Mouse (Mus musculus) liver, embryonic 14.5 days (tissue): ENCODE measurements at regions not wholly inside any gene's neighbourhood (a gene's known extent, or its start where the extent isn't known, plus 50 kb on each side); places are given as distances from the start of the nearest gene placed in this dataset.

Experiments
- ATAC-seq: fragments of 200-750 bp; cut with Nextera tagmentation; 2 replicates; pipeline ENCODE4 v1.8.0; 2017; ENCODE audit warnings: moderate number of reproducible peaks, mild to moderate bottlenecking, moderate library complexity; ENCODE audit not compliant: insufficient read depth
- DNase-seq, 3 experiments: peaks; one replicate each; pipeline ENCODE4 v3.0.0-alpha.2; 2012 to 2013; ENCODE audit warnings: low read depth in 3 of 3, low spot score in 3 of 3
- H3K27ac ChIP-seq: fragments of 300-500 bp; sonication (generic); 2 replicates; pipeline ENCODE4 v1.5.1; 2014; ENCODE audit warnings: moderate library complexity, mild to moderate bottlenecking, control low read depth, inconsistent platforms
- H3K27me3 ChIP-seq: fragments of 300-500 bp; sonication (generic); 2 replicates; pipeline ENCODE4 v1.6.1; 2014; ENCODE audit warnings: mild to moderate bottlenecking, low read length, moderate library complexity; ENCODE audit not compliant: control insufficient read depth, insufficient read depth
- H3K36me3 ChIP-seq: fragments of 300-500 bp; sonication (generic); replicated peaks from 2 replicates; pipeline ENCODE4 v1.6.1; 2014; ENCODE audit warnings: low read depth; ENCODE audit not compliant: control insufficient read depth, insufficient read depth
- H3K4me1 ChIP-seq, 2 experiments: fragments of 200-500 bp in 1 of 2; fragments of 300-500 bp in 1 of 2; sonication (generic) in 1 of 2; replicated peaks; 2 replicates each; pipeline ENCODE4 v1.6.1; 2012 to 2014; ENCODE audit warnings: antibody characterized with exemption in 1 of 2, inconsistent platforms in 1 of 2, low read length in 1 of 2; ENCODE audit not compliant: control insufficient read depth in 2 of 2, insufficient read depth in 2 of 2
- H3K4me2 ChIP-seq: fragments of 300-500 bp; sonication (generic); 2 replicates; pipeline ENCODE4 v1.6.1; 2014; ENCODE audit warnings: low read depth, mild to moderate bottlenecking, control low read depth, moderate library complexity
- H3K4me3 ChIP-seq, 2 experiments: fragments of 200-500 bp in 1 of 2; fragments of 300-500 bp in 1 of 2; sonication (generic) in 1 of 2; 2 replicates each; pipeline ENCODE4 v1.5.1; 2012 to 2014; ENCODE audit warnings: low read depth in 2 of 2, low read length in 2 of 2, mild to moderate bottlenecking in 2 of 2, control low read depth in 1 of 2, inconsistent platforms in 1 of 2, moderate library complexity in 1 of 2; ENCODE audit not compliant: insufficient read depth in 1 of 2
- H3K9ac ChIP-seq: fragments of 300-500 bp; sonication (generic); replicated peaks from 2 replicates; pipeline ENCODE4 v1.6.1; 2014; ENCODE audit warnings: mild to moderate bottlenecking, control low read depth, moderate library complexity
- H3K9me3 ChIP-seq: fragments of 300-500 bp; sonication (generic); 2 replicates; pipeline ENCODE4 v1.6.1; 2016; ENCODE audit warnings: low read length, mixed read lengths; ENCODE audit not compliant: control insufficient read depth
- CTCF ChIP-seq: IDR thresholded peaks from 2 replicates; pipeline ENCODE4 v1.5.1; 2016; ENCODE audit warnings: antibody characterized with exemption, low read depth, control low read depth
- EP300 ChIP-seq: IDR thresholded peaks from 2 replicates; pipeline ENCODE4 v1.6.1; 2016; ENCODE audit warnings: antibody characterized with exemption, low read depth
- WGBS: fragments of 180-500 bp; shearing (Covaris S2); extraction: QIAGEN DNeasy Blood & Tissue Kit; methylation state at CpG from one replicate; pipeline ENCODE4 v1.1.7; 2014; ENCODE audit not compliant: insufficient replicate concordance; 5-methylcytosine and 5-hydroxymethylcytosine counted together

- ATAC-seq (no peak), DNase-seq (no peak)
- H3K27ac ChIP-seq = no peak overlapping the region
- H3K27me3 ChIP-seq = no peaks in the 10 kb centered on the region
- WGBS = 65% methylated on average over 2 of the region's 2 CpGs
- no peak overlapping the region for H3K9ac ChIP-seq
- no peaks in the 10 kb centered on the region for H3K36me3 ChIP-seq
- no peak overlapping the region for H3K4me3 ChIP-seq
- no peaks in the 10 kb centered on the region for H3K9me3 ChIP-seq
- H3K4me1 ChIP-seq = no peaks in the 10 kb centered on the region
- TF ChIP-seq CTCF = no peak
- TF ChIP-seq EP300 = no peak
- no peak overlapping the region for H3K4me2 ChIP-seq
Measured at GRCm38 (mm10) chr14:114904109-114904508, 187.9 kb upstream of the Gpc5 start.

DNA sequence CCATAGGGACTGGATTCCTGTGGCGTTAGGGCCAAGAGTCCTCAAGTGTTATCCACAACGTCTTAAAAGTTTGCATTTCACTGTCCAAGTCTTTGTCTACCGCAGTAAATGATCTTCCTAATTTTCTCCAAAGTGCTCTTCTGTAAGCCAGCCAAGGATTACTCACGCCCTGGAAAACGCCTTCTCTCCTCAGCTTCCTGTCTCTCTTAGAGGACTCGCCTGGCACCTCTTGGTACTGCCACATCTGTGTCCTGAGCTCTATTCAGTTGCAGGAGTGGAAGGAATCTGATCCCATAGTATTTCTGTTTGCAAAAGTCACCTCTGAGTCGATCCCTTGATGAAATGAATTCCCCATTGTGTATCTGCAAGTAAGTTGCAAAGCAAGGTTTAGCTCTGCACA is 179.7 kb upstream of the Gpc5 start:
- Histone ChIP-seq H3K27ac (no peak overlapping the region), H3K9me3 (no peaks in the 10 kb centered on the region), H3K36me3 (no peaks in the 10 kb centered on the region), H3K4me1 (no peaks in the 10 kb centered on the region), H3K4me3 (no peak overlapping the region), H3K27me3 (no peaks in the 10 kb centered on the region), H3K4me2 (no peak overlapping the region), H3K9ac (no peak overlapping the region)
- 63% methylated on average over 7 of the region's 7 CpGs for WGBS
- TF ChIP-seq CTCF (no peak), EP300 (no peak)
- ATAC-seq (no peak), DNase-seq (no peak)

GRCm38 (mm10) chr14:114913238-114913637 is 178.8 kb upstream of the Gpc5 start:
- Histone ChIP-seq H3K4me1 (no peaks in the 10 kb centered on the region), H3K9me3 (no peaks in the 10 kb centered on the region), H3K4me2 (no peak overlapping the region), H3K36me3 (no peaks in the 10 kb centered on the region), H3K27me3 (no peaks in the 10 kb centered on the region), H3K27ac (no peak overlapping the region), H3K9ac (no peak overlapping the region), H3K4me3 (no peak overlapping the region)
- no peak for ATAC-seq
- WGBS = 37% methylated on average over 5 of the region's 5 CpGs
- peak; percentile 40; the same call in 1 of the 2 replicates for TF ChIP-seq CTCF
- TF ChIP-seq EP300 = no peak
- DNase-seq = peak in 2 of 3 experiments; percentile 1 to 4

GRCm38 (mm10) chr14:114945744-114946143 is 146.3 kb upstream of the Gpc5 start:
- no peak overlapping the region for H3K27ac ChIP-seq
- DNase-seq (no peak), ATAC-seq (no peak)
- no peaks in the 10 kb centered on the region for H3K9me3 ChIP-seq
- no peaks in the 10 kb centered on the region for H3K36me3 ChIP-seq
- TF ChIP-seq CTCF = no peak
- no peak for TF ChIP-seq EP300
- 16% methylated on average over 6 of the region's 6 CpGs for WGBS
- H3K4me2 ChIP-seq = no peak overlapping the region
- no peaks in the 10 kb centered on the region for H3K27me3 ChIP-seq
- H3K9ac ChIP-seq = no peak overlapping the region
- peaks cover 0 to 13% of the 10 kb centered on the region in 2 experiments; a peak in 2 of 4 replicates for H3K4me1 ChIP-seq
- no peak overlapping the region for H3K4me3 ChIP-seq

- DNase-seq (no peak), ATAC-seq (0 out of 2 replicates have a peak, but pooled peaks have one; percentile 39)
- TF ChIP-seq CTCF = no peak
- no peak for TF ChIP-seq EP300
- H3K9ac ChIP-seq = no peak overlapping the region
- 20% methylated on average over 7 of the region's 7 CpGs for WGBS
- H3K4me2 ChIP-seq = no peak overlapping the region
- no peaks in the 10 kb centered on the region for H3K9me3 ChIP-seq
- no peak overlapping the region for H3K4me3 ChIP-seq
- no peak overlapping the region for H3K27ac ChIP-seq
- H3K27me3 ChIP-seq = no peaks in the 10 kb centered on the region
- H3K4me1 ChIP-seq = peaks cover 0 to 13% of the 10 kb centered on the region in 2 experiments; a peak in 2 of 4 replicates
- no peaks in the 10 kb centered on the region for H3K36me3 ChIP-seq
Measured at GRCm38 (mm10) chr14:114946321-114946720, 145.7 kb upstream of the Gpc5 start.
